Mouse (Mus musculus): ENCODE results near the gene Gskip.

The Gskip gene

GRCm38 (mm10) chr12:105683933-105684901 lies at the start of gene Gskip:
Gene Gskip (plus strand): TSS chr12:105684829.
- peak; percentile 94 for DNase-seq

DNA sequence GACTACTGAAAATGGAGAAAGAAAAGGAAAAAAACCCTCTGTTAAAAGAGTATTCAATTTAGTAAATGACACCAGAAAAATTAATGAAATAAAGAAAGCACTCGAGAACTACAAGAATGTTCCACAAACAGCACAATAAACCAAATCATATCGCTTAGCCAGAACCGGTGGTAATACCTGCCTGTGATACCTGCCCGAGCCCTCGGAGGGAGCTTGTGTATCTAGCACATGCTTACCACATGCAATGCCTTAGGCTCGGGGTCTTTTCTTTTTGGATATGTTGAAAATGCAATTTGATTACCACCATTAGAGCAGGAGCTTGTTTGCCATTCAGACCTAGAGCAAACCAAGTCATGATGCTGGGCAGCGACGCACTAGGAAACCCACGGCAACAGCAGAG lies 48.1 kb upstream of the Gskip start:
- no peak for DNase-seq

GRCm38 (mm10) chr12:105637554-105637953 lies 47.1 kb upstream of the Gskip start:
- DNase-seq: no peak

- no peak for DNase-seq
Observed at GRCm38 (mm10) chr12:105642770-105643321, 41.8 kb upstream of the Gskip start.

DNA sequence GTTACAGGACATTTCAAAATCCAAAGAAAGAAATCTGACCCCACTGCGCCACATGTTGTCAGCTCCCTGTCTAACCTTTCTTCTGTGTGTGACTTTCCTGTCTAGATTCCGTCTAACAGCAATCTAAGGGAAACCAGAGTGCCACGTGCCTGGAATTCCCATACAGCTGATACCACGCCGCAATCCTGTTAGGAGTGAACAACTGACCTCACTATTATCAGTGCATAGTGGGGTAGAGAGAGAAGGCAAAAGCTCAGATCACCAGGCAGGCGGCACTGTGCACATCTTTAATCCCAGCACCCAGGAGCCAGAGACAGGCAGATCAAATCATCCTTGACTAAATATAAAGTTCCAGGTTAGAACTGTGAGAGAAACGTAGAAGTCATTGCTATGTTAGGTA lies 28.8 kb upstream of the Gskip start:
- DNase-seq: no peak

DNA sequence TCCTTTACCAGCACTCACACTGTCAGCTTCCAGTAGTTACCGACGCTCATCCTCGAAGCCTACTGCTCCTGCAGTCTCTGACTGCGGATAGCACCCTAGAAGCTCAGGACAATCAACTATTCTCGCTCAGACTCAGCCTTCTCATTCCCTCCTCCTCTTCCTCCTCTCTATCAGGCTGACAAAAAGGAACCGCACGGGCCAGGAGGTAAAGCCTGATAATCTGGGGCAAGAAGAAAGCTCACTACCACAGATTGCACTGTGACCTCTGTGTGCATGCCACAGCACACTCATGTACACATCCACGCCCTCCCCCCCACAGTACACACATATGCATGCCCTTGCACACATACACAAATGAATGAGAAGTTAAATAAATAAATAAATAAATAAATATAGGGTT lies 8.4 kb upstream of the Gskip start:
- DNase-seq: no peak

- DNase-seq: no peak
Observed at GRCm38 (mm10) chr12:105678211-105678610, 6.4 kb upstream of the Gskip start.

- no peak for DNase-seq
Observed at GRCm38 (mm10) chr12:105678762-105679161, 5.9 kb upstream of the Gskip start.

- DNase-seq: peak; percentile 100
Observed at GRCm38 (mm10) chr12:105685001-105685691, 517 bp downstream of the Gskip start, which contains the start of gene Atg2b. Gene Atg2b (minus strand): TSS chr12:105685211.

- DNase-seq: no peak
Observed at GRCm38 (mm10) chr12:105686791-105687190, 2.2 kb downstream of the Gskip start.

- DNase-seq: no peak
Observed at GRCm38 (mm10) chr12:105687416-105687815, 2.8 kb downstream of the Gskip start.

DNA sequence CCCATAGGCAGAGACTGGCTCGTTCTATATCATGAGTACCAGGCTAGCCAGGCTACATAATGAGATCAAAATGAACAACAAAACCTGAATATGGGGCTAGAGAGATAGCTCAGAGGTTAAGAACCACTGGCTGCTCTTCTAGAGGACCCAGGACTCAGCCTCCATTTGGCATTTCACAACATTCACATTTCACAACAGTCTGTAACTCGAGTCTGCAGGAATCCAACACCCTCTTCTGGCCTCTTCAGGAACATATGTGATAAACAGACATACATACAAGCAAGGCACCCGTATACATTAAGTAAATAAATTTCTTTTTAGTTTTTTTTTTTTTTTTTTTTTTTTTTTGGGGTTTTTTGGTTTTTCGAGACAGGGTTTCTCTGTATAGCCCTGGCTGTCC lies 3.9 kb downstream of the Gskip start:
- DNase-seq: peak; percentile 43

DNA sequence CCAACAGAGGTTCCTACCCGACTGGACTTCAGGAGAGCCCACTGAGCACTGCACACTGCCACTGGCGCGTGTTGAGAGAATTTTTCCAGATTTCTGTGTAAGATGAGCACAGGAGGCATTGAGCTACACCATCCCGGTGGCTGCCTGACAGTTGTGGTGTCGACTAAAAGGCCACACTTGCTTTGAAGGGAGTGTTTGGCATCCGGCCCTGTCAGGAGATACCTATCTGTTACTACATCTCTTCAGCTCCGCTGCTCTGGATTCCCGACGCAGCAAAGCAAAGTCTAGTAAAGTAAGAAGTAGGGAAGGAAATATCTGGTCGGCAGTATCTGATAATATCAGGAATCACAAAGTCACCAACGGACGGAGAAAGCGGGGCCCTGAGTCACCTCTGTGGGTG lies 4.8 kb downstream of the Gskip start:
- no peak for DNase-seq

- no peak for DNase-seq
Observed at GRCm38 (mm10) chr12:105694021-105694420, 9.4 kb downstream of the Gskip start.

DNA sequence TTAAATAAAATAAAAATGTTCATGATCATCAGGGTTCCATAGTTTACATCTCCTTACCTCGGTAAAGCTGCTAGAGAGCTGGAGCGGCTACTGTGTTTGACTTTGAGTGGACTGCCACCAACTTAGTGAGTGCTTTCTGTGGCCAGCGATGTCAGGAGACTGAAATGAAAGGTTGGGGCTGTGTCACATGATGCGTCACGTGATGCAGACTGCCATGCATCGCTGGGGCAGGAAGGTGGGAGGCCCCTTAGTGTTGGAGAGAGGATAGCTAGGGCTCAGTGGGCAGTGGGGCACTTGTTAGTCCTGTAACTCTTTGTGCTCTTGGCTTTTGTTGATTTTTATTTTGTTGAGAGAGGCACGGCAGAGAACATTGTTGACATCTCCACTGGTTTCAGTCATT lies 11.2 kb downstream of the Gskip start:
- no peak for DNase-seq

- no peak for DNase-seq
Observed at GRCm38 (mm10) chr12:105697104-105697780, 12.6 kb downstream of the Gskip start.

- DNase-seq: peak; percentile 79
Observed at GRCm38 (mm10) chr12:105700433-105700832, 15.8 kb downstream of the Gskip start.

- peak; percentile 95 for DNase-seq
Observed at GRCm38 (mm10) chr12:105705799-105706487, 21.3 kb downstream of the Gskip start, which contains the start of gene Ak7. Gene Ak7 (plus strand): TSS chr12:105705976.

DNA sequence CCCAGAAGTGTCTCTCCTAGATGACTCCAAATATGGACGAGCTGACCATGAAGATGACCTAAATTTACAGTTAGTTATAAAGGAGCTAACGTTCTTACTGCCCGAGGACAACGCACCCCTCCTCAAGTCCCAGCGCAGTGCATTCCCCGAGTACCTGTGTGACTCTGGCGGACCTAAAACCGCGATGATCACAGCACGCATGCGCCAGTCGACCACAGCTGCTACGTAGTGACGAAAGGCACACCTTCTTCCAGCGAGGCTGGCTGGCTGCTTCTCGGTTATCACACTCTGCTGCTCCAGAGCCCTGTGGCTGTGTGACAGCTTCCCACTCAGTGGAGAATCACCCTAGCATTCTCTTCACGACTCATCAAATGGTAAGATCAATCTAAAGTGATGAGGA lies 34.0 kb downstream of the Gskip start:
- DNase-seq: no peak

GRCm38 (mm10) chr12:105720196-105720595 lies 35.6 kb downstream of the Gskip start:
- no peak for DNase-seq

- no peak for DNase-seq
Observed at GRCm38 (mm10) chr12:105721452-105722132, 37.0 kb downstream of the Gskip start.

DNA sequence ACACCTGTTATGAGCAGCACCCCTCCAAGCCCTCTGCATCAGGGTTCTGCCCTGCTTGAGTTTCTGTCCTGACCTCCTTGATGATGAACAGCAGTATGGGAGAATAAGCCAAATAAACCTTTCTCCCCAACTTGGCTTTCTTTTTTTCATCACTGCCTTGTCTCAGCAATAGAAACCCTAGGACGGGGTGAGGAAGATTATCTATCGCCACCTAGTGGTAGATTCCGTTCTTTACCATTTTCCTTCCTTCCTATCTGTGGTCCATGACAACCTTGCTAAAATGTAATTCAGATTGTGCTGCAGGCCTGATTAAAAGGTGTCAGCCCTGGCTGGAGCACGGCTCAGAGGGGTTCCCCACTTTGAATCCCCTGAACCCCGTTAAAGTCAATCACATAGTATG lies 38.0 kb downstream of the Gskip start:
- no peak for DNase-seq

Data from heart, adult 11 months (tissue).